Mouse (Mus musculus): ENCODE results near the gene Bmyc.

GRCm38 (mm10) chr2:25657246-25657645 lies 49.3 kb upstream of the Bmyc start:
- TF ChIP-seq POLR2A (IDR thresholded peaks at IDR 0.05; ENCODE audit: low read depth, low read length) (no peak), CTCF (conservative IDR thresholded peaks at IDR 0.05; ENCODE audit: insufficient read depth, insufficient read length, low read depth, low read length) (no peak)

All from kidney, adult 2 months (tissue).